Mouse (Mus musculus) heart, adult 2 months (tissue): ENCODE measurements around the gene Tbc1d1.

Source experiments
- CTCF ChIP-seq: fragments of 200-600 bp; IDR thresholded peaks from 2 replicates; pipeline ENCODE4 v1.8.1; 2022; ENCODE audit warnings: antibody characterized with exemption, mild to moderate bottlenecking, moderate library complexity
- EP300 ChIP-seq: fragments of 200-500 bp; IDR thresholded peaks from 2 replicates; pipeline ENCODE4 v1.6.1; 2011; ENCODE audit warnings: low read depth, low read length, control low read depth; ENCODE audit not compliant: insufficient read depth
- POLR2A ChIP-seq: fragments of 200-500 bp; IDR thresholded peaks from 2 replicates; pipeline ENCODE4 v1.6.1; 2011; ENCODE audit warnings: mild to moderate bottlenecking, low read depth, low read length, control low read depth; ENCODE audit not compliant: insufficient read depth

- no peak for TF ChIP-seq POLR2A
- TF ChIP-seq EP300, result no peak
- no peak for TF ChIP-seq CTCF
These were observed 9.7 kb downstream of the Tbc1d1 start for GRCm38 (mm10) chr5:64165826-64166225.
